Mouse (Mus musculus): ENCODE data around the gene Timm9.

- TF ChIP-seq EP300 (IDR thresholded peaks at IDR 0.05; ENCODE audit: low read depth), result no peak
- no peak for TF ChIP-seq CTCF (IDR thresholded peaks at IDR 0.05; ENCODE audit: low read depth)
Observed at GRCm38 (mm10) chr12:71122731-71123130, 13.8 kb downstream of the Timm9 start.

Data from heart, postnatal 0 days (tissue).